Mouse (Mus musculus): ENCODE measurements at regions not wholly inside any gene's neighbourhood (a gene's known extent, or its start where the extent isn't known, plus 50 kb on each side); places are given as distances from the start of the nearest gene placed in this dataset.

DNA sequence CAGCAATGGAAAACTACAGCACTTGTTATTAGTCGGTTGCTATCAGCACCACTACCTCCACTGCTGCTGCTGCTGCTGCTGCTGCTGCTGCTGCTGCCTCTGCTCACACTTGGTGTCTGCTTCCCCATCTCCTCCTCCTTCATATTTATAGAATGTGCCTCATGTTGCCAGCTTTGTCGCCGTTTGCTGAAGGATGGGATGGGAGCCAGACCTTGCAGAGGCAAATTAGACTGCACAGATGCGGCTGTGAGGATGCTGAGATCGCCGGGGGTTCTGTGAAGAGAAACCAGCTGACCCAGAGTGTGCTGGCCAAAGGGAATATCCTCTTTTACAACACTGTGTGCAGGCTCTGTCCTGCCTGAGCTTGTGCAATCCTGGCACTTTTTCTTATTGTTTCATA is 316.0 kb upstream of the Runx1 start:
- DNase-seq (ENCODE audit: low read depth) = no peak

DNA sequence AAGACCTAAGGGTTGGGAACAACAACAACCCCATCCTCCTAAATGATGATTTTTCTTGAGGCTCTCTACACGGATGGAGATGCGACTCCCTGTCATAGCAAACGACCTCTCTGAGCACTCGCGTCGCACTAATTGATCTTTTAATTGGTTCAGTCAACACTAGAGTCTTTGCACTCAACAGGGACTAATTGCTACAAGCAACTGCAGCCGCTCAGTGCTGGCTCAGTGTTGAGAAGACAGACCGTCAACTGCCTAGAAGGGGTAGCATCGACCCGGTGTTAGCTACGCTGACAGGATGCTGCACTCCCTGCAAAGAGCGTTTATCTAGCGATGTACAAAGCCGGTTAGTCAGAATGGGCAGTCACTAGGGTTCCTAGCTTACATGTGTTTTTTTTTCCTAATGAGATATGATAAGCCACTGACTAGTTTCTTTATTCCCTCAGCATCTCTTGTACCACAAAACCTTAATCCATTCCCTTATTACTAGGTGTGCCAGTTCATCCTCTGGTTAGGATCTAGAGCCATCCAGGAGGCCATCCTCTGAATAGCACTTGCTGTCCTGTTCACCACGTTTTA is 314.7 kb upstream of the Runx1 start:
- DNase-seq (ENCODE audit: low read depth) = no peak

DNA sequence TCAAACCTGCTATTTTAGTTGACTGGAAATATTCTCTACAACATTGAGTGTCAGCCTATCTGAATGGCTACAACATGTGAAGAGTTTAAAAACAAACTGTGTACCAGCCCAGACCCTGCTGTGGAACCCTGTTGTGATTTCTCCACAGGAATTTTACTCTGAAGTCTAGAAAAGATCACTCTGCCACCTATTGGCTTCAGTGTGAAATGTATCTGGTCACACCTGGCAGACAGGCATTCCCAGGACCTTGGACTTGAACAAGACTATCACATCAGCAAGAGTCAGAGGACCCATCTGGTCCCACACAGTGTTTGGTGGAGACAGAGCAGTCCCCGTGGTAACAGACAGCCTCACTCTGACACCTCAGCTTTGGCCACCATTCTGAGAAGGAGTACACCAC is 311.3 kb upstream of the Runx1 start:
- no peak for DNase-seq (ENCODE audit: low read depth)

DNA sequence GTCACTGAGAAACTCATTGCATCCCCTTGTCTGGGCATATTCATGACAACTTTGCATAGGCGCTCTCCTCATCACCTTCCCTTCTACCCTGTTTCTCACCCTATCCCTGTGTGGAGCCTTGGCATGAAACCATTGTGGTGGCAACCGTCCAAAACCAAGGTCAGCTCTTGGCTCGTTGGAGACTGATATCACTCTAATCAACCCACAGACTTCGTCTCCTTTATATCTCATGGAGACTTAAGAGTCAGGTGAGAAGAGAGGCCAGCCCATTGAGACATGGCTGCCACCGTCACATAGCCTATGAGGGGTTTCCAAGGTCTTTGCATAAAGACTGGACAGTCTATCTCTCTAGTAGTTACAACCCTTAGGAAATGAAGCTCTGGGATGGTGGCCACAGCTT is 305.5 kb upstream of the Runx1 start:
- DNase-seq (ENCODE audit: low read depth) = no peak

DNA sequence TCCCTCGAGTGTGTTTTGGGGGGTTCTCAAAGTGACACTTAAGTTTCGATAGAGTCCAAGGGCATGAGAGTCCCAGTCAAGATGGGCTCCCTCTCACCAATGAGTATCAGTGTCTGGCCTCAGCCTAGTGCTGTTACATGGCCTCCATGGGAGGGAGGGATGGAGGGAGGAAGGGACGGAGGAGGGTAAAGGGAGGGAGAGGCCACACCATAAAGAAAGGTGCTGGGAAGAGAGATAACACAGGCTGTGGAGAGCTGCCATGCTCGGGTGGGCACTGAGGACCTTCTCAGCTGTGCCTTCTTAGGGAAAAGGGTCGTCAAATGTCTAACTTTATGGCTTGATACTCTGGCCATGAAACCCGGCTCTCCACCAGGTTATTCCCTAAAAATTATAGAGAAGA is 304.7 kb upstream of the Runx1 start:
- DNase-seq (ENCODE audit: low read depth) = no peak

DNA sequence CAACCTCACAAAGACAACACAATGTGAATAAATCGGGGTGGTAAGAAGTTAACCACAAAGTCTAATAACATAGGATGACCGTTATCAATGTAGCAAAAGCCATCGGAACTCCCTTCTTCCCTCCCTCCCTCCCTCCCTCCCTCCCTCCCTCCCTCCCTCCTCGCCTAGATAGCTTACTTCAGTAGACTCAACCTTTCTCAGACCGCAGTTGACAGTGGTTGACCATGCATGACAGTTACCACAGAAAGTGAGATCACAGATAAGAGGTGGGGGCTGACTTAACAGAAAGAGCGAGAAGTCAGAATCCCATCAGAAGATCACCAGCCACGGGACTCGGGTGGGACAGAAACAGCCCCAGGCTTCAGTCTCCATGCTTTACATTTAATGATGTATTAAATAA is 297.8 kb upstream of the Runx1 start:
- DNase-seq (ENCODE audit: low read depth) = no peak

DNA sequence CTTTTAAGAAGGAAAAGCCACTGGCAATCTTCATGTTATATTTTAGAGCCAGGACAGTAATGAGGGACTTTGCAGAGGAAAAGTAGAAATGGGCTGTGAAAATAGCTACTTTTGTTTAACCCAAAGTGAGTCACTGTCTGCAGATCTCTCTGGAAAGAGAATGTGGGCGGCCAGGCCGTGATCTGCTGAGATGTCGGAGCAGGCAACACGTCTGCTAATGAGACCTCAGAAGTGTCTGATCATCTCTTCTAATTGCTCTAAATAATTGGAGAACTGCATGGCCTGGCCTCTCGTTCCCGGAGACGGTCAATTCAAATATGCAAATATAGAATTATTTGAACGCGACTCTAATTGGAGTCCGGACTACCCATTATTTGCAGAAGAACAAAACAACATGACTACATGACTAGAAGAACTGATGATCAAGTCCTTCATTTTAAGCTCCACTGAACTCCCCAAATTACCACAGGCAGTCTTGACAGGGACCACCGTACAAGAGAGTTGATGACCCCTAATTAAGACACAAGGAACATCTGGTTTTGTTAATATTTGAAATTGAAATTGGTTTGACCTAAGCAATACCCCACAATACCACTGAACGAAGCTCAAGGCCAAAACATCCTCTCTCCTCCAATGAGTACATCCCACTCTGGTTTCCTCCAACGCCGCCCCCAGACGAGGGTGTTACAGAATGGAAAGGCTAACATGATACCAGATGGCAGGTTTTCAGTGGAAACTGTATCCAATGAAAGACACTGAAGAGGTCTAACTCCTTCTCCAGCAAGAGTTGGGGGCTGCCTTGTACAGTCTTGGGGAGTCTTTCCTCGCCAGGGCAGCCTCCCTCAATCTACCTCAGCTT is 290.4 kb upstream of the Runx1 start:
- no peak for DNase-seq (ENCODE audit: low read depth)

DNA sequence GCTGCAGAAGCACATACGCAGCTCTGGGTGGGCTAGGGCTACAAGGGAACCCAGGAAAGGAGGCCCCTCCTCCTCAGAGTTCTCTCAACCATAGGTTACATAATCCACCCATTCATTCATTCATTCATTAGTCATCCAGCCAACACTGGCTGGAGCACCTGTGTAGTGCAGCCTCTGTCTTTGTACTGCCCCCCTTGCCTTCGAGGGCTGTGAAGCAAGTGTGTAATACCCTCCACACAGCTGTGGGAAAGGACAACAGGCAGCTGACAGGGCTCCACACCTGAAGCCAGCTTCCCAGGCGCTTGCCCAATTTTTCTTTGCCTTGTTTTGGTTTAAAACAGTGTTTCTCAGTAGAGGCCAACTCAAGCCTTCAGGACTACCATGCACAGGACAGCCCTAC is 285.0 kb upstream of the Runx1 start:
- DNase-seq (ENCODE audit: low read depth) = no peak

DNA sequence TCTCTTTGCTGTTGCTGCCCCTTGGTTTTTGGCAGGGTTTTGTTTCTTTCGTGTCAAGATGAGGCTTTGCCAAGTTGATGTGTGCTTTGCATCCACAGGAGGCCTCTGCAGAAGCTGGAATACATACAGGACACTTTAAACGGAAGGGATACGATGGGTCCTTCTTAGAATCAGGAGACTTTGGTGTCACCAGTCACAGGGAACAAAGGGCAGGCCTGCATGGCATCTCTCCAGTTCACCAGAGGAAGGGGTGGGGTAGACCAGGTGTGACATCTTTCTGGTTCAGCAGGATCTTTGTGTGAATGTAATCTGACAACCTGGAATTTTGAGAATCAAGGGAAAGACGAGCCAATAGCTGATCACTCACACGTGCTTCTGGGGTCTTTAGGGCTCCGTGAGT is 284.5 kb upstream of the Runx1 start:
- DNase-seq (ENCODE audit: low read depth) = no peak

DNA sequence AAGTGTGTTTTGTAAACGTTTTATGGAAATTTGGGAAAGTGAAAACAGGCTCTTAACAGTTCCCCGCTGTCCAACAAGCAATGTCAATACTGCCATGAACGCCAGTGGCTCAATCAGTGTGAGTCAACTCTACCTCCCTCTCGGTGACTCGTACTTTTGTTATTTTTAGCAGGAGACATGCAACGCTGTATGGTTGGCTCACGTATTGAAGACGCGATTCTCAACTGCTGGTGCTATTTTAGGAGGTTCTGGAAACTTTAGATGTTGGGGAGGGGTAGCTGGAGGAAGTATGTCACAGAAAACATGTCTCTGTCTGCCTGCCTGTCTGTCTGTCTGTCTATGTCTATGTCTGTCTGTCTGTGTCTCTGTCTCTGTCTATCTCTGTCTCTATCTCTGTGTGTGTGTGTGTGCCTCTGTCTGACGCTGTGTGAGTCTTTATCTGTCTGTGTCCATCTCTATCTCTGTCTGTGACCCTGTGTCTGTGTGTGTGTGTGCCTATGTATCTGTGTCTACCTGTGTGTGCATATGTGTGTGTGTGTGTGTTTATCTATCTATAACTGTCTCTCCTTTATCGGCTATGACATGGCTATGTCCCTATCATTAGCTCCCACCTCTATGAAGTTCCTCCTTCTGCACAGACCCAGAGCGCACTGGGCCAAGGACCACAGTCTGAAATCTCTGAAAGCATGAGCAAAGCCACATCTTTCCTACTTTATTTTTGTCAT is 283.9 kb upstream of the Runx1 start:
- DNase-seq (ENCODE audit: low read depth) = no peak

DNA sequence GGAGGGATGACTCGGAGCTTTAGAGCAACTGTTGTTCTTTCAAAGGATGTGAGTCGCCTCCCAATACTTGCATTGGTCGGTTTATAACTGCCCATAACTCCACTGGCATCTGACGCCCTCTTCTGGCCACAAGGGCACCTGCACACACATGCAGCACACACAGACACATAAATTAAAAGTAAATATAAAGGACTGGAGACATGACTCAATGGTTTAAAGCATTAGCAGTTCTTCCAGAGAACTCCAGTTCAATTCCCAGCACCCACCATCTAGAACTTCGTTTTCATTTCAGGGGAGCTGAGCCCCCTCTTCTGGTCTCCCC is 281.5 kb upstream of the Runx1 start:
- no peak for DNase-seq (ENCODE audit: low read depth)

DNA sequence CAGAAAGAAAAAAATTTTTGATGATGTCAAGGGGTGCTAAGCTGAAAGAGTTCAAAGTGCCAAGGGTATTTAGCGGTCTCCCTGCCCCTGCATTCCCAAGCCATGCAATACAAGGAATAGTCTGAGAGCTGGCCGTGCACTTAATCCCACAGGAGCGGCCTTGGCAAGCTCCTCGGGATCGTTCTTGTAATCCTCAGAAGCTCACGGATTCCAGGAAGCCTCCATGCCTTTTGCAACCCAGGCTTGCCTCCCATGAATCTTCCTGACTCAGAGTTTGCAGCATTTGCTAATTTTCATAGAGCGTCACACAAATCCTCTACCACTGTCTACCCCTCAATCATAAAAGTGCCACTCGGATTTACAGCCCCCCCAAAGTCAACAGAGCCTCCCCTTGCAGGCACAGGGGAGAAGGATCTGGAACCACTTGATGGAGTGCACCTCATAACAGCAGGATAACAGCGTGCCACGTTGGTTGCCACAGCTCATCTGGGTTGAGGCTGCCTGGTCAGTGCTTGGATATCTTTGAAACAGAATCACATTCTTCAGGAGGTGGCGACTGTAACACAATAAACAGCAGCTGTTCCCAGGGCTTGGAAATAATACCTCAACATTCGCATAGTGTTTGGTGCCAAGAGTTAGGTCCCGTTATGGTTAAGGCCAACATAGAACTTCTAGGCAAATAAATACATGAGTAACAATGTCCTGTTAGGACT is 281.0 kb upstream of the Runx1 start:
- peak; percentile 70 for DNase-seq (ENCODE audit: low read depth)

DNA sequence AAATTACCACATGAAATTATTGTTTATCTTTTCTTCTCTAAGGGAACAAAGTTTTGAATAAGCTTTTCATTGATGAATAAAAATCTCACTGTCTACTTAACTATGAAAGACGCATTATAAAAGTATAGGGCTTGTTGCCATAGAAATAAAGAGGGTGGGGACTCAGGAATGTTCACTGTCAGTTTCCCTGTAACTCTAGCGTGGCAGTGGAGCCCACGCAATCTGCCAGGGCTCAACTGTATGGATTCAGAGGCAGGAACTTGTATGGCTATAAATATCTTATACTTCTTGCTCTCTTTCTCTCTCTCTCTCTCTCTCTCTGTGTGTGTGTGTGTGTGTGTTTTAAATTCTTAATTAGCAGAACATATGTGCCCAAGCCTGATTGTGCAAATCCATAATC is 276.2 kb upstream of the Runx1 start:
- DNase-seq (ENCODE audit: low read depth) = no peak

DNA sequence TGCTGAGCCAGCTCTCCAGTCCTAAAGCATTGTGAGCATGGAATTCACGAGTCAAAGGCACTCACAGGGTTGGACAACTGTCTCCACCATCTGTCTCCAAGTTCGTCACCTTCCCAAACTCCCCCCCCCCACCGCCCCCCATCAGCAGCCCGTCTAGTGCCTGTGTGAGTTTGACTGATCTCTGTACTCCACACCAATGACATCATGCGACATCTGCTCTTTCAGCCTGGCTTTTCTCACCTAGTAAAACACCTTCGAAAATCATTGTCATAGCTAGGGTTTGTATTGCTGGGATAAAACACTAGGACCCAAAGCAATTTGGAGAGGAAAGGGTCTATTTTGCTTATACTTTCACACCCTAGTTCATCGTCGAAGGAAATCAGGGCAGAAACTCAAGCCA is 272.1 kb upstream of the Runx1 start:
- no peak for DNase-seq (ENCODE audit: low read depth)

DNA sequence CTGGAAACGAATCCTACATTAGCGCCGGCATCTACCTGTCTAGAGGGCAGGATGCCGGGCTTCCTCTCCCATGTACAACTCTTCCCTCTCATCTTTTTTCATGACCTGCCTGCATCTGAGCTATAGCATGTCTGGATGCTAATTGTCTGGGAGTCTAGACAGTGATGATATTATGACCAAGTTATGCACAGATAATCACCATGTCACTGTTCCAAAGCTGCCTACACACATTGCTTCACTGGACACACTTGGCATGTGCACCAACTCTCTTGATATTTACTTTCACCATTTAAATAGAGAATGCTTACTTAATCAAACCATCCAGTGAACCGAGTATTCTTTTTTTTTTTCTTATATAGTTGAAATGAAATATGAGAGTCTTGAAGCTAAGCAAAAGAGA is 270.2 kb upstream of the Runx1 start:
- peak; percentile 72 for DNase-seq (ENCODE audit: low read depth)

DNA sequence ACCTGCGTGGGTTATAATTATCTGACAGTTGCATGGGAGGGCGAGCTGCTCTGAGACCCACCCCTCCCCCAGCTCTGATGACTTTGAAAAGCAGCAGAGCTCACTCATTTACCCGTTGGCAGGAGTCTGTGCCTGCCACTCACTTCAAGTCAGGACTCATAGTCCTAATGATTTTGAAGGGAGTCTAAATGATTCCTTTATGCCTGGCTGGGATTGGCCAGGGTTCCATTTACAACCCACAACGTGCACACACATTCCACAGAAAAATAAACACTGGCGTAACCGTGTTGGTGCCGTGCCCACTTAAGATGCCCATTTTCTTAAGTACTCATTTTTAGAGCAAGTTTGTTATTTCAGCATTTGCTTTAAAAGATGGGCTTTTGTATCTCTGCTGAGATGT is 266.8 kb upstream of the Runx1 start:
- DNase-seq (ENCODE audit: low read depth) = no peak

DNA sequence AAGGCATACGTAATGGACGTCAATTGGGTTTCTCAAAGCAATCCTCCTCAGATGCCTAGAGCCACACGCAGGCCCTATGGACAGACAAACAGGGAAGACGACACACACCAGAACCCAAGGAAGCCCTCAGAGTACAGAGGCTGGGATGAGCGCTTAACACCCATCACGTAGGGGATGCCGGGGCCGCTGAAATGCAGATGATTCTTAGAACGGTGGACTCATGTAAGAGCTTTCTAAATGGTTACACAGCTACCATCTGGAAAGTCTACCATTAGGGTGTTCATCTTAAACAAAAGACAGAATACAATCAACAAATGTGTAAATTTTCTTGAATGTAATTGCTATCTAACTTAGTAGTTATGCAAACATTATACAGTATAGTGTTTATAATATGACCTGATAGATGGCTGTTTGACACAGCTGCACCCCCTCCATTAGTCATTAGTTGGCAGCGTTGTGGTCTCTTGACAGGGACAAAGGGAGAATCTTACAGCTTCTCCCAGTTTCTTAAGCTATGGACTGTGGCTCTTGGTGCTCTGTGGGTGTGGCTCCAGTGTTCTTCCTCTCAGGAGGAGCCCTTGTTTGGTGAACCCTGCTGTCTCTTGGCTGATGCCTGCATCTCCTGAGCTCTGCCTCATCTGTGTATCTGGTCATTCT is 259.4 kb upstream of the Runx1 start:
- no peak for DNase-seq (ENCODE audit: low read depth)

DNA sequence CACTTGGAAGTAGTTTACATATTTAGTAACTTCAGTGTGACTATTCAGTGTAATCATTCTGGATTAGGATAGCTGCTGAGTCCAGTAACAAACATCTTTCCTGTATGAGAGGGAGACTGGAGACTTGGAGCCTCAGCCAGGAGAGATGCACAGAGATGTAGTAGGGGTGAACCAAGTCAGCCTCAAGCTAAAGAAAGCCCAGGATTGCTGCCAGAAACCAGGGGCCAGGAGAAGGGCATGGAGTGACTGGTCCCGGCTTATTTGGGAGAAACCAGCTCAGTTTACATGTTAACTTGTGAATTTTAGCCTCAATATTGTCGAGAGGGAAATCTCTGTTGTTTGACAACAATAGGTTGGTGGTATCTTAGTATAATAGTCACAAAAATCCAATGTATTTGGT is 257.8 kb upstream of the Runx1 start:
- no peak for DNase-seq (ENCODE audit: low read depth)

DNA sequence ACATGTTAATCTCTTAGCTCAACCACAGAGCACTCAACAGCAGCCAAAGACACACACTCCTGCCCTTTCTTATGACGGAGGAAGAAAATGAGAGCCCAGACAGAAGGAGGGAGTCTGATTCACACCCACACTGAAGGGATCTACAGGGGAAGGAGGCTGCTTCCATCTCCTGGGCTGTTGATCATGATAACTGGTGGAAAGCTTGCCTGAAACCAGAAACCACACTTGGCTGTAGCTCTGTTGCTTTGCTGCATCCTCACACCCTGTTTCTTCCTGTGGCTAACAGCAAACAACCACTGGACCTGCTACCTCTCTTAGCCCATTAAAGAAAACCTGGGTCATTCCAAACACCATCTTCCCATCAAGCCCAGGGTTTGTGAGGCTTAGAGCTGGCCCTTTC is 257.2 kb upstream of the Runx1 start:
- no peak for DNase-seq (ENCODE audit: low read depth)

DNA sequence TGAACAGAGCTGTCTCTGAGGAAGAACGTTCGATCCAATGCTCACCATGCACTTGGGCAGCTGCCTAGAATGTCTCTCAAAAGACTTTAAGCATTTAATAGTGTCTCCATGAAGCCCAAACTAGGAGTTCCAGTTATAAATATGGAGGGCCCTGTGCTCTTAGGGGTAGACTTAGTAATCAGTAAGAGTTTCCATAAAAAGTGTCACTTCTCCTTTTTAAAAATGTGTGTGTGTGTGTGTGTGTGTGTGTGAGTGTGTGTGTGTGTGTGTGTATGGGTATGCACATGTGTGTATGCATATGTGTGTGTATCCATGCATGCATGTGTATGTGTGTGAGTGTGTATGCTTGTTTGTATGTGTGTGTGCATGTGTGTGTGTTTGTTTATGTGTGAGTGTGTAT is 255.6 kb upstream of the Runx1 start:
- no peak for DNase-seq (ENCODE audit: low read depth)

DNA sequence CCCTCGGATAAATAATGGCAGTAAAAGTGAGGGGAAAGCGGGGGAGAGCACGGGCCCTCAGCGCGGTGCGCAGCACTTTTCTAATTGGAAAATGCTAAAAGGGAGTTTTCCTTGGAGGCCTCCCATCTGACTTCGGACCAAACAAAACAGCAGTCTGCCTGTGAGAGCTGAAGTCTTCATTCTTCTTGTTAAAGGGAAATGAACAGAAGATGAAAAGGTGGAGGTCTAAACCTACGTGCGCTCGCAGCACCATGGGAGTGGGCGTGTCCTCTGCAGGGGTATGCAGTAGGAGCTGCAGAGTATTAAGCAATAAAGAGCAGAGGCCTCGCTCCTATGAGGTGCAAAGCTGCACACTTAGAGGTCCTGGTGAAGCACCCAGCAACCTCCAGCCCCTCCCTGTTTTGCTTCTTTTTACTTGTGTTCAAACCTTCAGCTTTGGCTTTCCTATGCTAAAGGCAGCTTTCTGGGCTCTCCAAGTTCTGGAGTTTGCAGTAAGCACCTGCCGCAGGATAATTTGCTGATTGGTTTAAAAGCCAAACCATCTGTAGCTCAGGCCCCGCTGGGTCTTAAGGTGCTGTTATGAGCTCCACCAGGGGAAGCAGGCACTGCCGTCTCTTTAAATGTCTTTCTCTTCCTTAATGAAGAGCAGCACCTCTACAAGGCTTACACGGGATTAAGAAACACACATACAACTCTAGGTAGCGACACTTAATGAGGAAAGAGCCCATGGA is 253.9 kb upstream of the Runx1 start:
- no peak for DNase-seq (ENCODE audit: low read depth)

Data from gonadal fat pad, adult 2 months (tissue).